Mouse (Mus musculus) embryonic fibroblast, embryonic 13.5 days (primary cell): ENCODE data around the gene Tat. TPM values are rescaled to one million over a fixed set of nuclear protein-coding genes. Genes with fewer than 3 reads are reported as not detected.
A peak's percentile ranks its signal among the peaks of the same experiment; 100 is the strongest.

Source experiments
- H3K27ac ChIP-seq: 2 replicates; pipeline ENCODE4 v1.5.1; 2012; ENCODE audit warnings: low read length, control low read depth, inconsistent platforms; ENCODE audit not compliant: insufficient read depth
- H3K4me1 ChIP-seq: 2 replicates; pipeline ENCODE4 v1.6.1; 2011; ENCODE audit warnings: low read length; ENCODE audit not compliant: control insufficient read depth, insufficient read depth
- H3K4me3 ChIP-seq: 2 replicates; pipeline ENCODE4 v1.5.1; 2011; ENCODE audit warnings: mild to moderate bottlenecking, control low read depth, low read length; ENCODE audit not compliant: insufficient read depth
- CTCF ChIP-seq: IDR thresholded peaks from 2 replicates; pipeline ENCODE4 v1.5.1; 2011; ENCODE audit warnings: mild to moderate bottlenecking, control low read depth, low read length, moderate library complexity, borderline replicate concordance; ENCODE audit not compliant: insufficient read depth
- POLR2A ChIP-seq: IDR thresholded peaks from 2 replicates; pipeline ENCODE4 v1.6.1; 2011; ENCODE audit warnings: low read depth, mild to moderate bottlenecking, control low read depth, low read length, moderate library complexity
- polyA plus RNA-seq: library from polyadenylated mRNA; stranded (reverse); fragments of >200 nt; gene quantifications from 2 replicates; pipeline ENCODE4 v1.2.4, GENCODE M21; 2011; ENCODE audit warnings: low read depth; ENCODE audit not compliant: missing spikeins, insufficient read length

Tat gene
- not detected in 2 replicates for polyA plus RNA-seq

DNA sequence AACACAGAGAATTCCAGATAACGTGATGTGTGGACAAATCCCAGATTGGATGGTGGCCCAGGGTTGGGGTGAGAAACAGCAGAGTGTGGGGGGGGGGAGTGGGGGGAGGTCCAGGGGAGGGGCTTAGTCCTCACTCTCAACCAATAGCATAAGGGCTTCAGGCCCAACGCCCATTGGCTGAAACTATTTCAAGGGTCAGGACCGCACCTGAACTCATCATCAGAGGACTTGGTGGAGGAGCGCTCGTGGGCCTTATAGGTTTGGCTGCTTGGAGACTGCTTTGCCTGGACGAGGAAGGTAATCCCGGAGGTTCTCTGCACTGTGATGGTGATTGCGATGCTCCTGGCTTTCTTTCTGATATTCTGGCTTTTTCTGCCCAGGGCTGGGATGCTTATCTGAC is at the start of gene Tat:
Gene Tat (plus strand): TSS at position 214 of the 400 bp plus-strand sequence.
- no peak for TF ChIP-seq CTCF
- TF ChIP-seq POLR2A: no peak
- no peak within 1 kb of the TSS for H3K27ac ChIP-seq
- H3K4me3 ChIP-seq: no peak within 1 kb of the TSS
- no peaks in the 10 kb centered on the region for H3K4me1 ChIP-seq

DNA sequence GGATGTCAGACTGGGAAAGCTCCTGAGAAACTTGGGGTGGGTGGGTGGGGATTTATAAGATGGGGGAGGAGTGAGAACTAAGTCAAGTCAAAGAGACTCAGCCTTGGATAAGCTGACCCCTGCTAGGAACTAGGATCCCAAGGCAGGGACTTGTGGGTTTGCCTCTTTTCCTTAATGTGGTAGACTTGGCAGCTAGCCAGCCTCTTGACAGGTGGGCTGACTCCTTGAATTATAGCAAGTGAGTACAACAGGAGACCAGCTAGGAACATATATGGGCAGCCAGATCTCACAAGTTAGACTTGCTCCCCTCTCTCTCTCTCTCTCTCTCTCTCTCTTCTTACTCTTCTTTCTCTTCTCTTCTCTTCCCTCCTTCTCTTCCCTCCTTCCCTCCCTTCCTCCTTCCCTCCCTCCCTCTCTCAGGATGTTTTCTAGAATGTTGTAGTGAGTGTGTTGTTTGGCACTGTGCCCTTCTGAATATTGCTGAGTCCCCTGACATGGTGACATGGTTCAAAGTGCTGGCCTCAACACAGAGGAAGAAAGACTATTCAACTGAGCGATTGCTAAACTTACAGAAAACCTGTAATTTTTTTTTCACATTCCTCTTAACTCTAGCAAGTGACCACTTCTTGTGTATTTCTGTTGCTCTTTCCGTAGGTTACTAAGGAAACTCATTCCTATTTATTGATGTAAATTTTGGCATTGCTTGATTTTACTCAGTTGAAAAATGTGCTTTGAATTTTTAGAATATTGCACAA is 48.5 kb upstream of the Tat start:
- Histone ChIP-seq H3K4me1 (peaks cover 16% of the 10 kb centered on the region), H3K4me3 (no peak overlapping the region), H3K27ac (0 out of 2 replicates have a peak overlapping the region, but pooled peaks have one; percentile 50)
- no peak for TF ChIP-seq POLR2A
- no peak for TF ChIP-seq CTCF

DNA sequence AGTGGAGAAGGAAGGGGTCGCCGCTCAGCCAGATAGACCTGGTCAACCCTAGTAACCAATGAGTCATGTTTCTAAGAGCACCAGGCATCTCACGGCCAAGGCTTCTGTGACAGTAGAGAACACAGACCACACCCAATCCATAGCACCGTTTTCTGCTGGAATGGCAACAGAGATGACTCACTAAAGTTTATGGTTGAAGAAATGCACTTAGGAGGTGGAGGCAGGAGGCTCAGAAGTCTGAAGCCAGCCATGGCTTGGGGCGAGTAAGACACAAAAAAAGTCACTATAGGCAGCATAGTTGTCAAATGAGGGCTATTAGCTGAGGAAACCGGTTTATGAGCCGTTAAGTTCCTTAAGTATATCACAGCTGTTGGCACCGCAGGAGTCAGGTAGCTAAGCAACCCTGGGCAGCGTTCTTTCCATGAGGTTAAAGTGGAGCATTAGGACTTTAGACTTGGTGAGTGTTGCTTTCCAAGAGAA is 45.0 kb upstream of the Tat start:
- Histone ChIP-seq H3K4me1 (peaks cover 16% of the 10 kb centered on the region), H3K4me3 (no peak overlapping the region)
- TF ChIP-seq CTCF (no peak), POLR2A (no peak)

DNA sequence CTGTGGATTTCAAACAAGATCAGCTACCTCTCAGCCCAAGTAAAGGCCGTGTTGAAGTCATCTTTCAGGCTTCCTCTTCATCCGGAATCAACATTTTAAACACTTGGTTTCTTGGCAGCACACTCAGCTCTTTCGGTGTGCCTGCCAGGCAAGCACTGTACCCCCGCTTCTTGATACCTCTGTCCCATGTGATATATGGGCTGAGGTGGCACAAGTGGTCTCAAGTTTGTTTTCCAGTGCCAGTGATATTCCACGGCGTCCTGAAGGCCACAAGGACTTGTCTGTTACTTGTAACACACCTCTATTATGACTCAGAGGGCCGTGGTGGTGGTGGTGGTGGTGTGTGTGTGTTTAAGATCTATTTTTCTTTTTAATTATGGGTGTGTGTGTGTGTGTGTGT is 44.5 kb upstream of the Tat start:
- no peak overlapping the region for H3K4me3 ChIP-seq
- H3K4me1 ChIP-seq: peaks cover 16% of the 10 kb centered on the region
- H3K27ac ChIP-seq: peak overlapping the region; percentile 60; the same call in 1 of the 2 replicates
- no peak for TF ChIP-seq POLR2A
- TF ChIP-seq CTCF: no peak

More for the DNA sequence above, 45.0 kb upstream of the Tat start:
- H3K27ac ChIP-seq: peak overlapping the region; percentile 60; the same call in 1 of the 2 replicates

DNA sequence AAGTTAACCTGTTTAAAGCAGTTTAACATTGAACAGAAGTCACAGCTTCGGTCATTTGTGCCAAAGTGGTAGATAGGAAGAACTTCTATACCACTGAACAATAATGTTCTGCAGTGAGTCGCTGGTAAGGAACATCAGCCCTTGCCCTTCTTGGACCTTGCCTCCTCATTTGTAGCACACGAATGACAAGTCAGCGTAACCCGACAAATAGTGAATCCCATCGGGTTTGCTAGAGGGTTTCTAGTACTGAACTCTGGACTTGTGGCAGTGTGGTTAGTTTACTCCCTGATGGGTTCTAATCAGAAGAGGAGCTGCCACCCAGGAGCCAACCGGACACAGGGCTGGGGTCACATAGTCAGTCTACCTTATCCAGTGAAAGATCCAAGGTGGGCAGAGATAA is 44.0 kb upstream of the Tat start:
- Histone ChIP-seq H3K4me3 (no peak overlapping the region), H3K4me1 (peaks cover 16% of the 10 kb centered on the region), H3K27ac (no peak overlapping the region)
- TF ChIP-seq POLR2A: no peak
- no peak for TF ChIP-seq CTCF

DNA sequence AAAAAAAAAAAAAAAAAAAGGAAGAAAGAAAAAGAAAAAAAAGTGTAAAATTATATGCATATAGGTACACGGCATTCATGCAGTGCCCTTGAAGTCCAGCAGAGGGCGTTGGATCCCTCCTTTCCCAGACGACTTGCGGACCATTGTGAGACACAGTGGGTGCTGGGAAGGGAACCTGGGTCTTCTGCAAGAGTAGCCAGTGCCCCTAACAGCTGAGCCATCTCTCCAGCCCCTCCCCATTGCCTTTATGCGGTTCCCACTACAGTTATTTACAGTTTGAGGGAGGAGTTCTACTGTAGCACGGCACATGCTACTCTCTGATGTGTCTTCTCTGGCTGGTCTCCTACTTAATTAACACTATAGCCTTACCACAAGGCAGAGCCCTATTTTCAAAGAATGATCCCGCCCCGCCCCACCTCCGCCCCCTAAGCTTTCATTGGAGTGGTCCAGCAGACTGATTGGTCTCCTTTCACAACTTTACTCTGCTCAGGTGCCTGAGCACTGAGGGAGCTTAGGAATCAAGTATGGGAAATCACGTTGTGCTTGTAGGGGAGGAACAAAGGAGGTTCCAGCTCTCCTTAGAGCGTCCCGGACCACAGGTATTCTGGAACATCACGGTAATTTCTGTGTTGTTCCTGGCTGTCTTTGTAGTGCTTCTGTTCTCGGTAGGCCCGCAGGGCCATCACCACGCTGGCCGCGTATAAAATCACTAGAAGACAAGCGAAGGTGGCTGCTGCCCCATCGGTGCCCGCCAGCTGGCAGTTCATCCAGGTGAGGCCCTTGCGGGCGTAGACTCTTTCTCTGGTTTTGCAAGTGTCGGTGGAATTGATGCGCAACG is 42.6 kb upstream of the Tat start:
- Histone ChIP-seq H3K4me1 (peaks cover 11% of the 10 kb centered on the region), H3K27ac (no peak overlapping the region), H3K4me3 (no peak overlapping the region)
- no peak for TF ChIP-seq POLR2A
- peak; percentile 64; the same call in 1 of the 2 replicates for TF ChIP-seq CTCF

DNA sequence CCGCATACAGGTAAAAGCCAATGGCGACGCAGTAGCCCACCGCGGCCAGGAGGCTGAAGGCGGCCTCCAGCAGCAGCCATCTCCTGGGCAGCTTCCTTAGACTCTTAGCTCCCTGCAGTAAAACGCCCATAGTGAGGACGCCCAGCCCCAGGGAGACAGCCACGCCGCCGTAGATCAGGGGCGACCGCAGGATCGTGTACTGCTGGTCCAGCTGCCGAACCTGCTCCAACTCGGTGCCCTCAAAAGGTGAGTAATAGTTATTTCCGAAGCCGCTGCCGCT is 42.0 kb upstream of the Tat start:
- Histone ChIP-seq H3K27ac (no peak overlapping the region), H3K4me3 (no peak overlapping the region), H3K4me1 (peaks cover 11% of the 10 kb centered on the region)
- TF ChIP-seq CTCF: no peak
- no peak for TF ChIP-seq POLR2A

DNA sequence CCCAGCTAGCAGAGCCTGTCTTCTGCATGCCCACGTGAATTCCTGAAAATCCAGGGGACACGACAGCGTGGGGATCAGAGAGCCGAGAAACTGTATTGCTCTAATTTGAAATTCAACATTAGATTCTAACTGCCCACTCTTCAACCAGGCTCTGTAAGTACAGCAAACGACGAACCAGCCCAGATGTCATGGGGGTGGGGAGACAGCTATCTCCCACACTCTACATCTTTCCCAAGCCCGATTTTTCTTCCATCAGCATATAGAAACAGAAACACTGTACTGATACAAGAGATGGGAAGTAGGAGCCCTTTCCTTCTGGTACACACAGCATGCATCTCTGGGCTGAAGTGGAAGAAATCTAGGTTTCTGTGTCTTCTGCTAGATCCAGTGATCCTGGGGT is 38.1 kb upstream of the Tat start:
- H3K4me3 ChIP-seq: no peak overlapping the region
- H3K4me1 ChIP-seq: no peaks in the 10 kb centered on the region; the same call in 1 of the 2 replicates
- no peak for TF ChIP-seq POLR2A
- no peak for TF ChIP-seq CTCF

DNA sequence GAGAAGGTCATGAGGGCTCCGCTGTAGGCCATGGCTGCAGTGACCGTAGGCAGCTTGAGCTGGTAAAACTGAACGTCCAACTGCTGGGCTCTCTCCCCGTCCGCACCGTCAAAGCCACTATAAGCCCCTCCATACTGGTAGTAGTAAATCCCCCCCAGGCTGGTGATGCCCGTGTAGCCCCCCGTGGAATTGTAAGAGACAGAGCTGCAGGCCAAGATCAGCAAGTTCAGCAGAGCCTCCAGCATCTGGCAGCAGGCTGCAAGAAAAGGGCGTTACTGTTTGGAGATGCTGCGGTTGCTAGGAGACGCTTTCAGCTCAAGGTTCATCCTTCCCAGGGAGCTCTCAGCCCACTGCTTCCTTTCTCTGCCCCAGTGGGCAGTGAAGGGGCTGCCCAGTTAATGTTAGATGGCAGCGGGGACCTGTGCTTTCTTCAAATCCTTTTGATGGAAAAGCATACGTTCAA is 35.7 kb upstream of the Tat start:
- no peak overlapping the region for H3K4me3 ChIP-seq
- TF ChIP-seq POLR2A (no peak), CTCF (no peak)
- H3K27ac ChIP-seq: no peak overlapping the region
- peaks cover 8% of the 10 kb centered on the region; the same call in 1 of the 2 replicates for H3K4me1 ChIP-seq

More for the DNA sequence above, 38.1 kb upstream of the Tat start:
- H3K27ac ChIP-seq: no peak overlapping the region
